Mouse (Mus musculus) midbrain, embryonic 12.5 days (tissue): ENCODE measurements around the gene Trim65. TPM values are rescaled to one million over a fixed set of nuclear protein-coding genes. Genes with fewer than 3 reads are reported as not detected.

ENCODE experiments used
- ATAC-seq: fragments of 200-750 bp; cut with Nextera tagmentation; 2 replicates; pipeline ENCODE4 v1.8.0; 2017; ENCODE audit warnings: low read depth, moderate TSS enrichment, moderate library complexity; ENCODE audit not compliant: low FRiP score
- H3K27ac ChIP-seq: fragments of 300-500 bp; sonication (generic); replicated peaks from 2 replicates; pipeline ENCODE4 v1.5.1; 2016; ENCODE audit warnings: mild to moderate bottlenecking
- H3K27me3 ChIP-seq: fragments of 300-500 bp; sonication (generic); 2 replicates; pipeline ENCODE4 v1.6.1; 2016; ENCODE audit warnings: mild to moderate bottlenecking
- H3K36me3 ChIP-seq: fragments of 300-500 bp; sonication (generic); 2 replicates; pipeline ENCODE4 v1.6.1; 2016
- H3K4me1 ChIP-seq: fragments of 300-500 bp; sonication (generic); 2 replicates; pipeline ENCODE4 v1.6.1; 2016
- H3K4me2 ChIP-seq: fragments of 300-500 bp; sonication (generic); replicated peaks from 2 replicates; pipeline ENCODE4 v1.6.1; 2016; ENCODE audit warnings: mild to moderate bottlenecking, moderate library complexity
- H3K4me3 ChIP-seq: fragments of 300-500 bp; sonication (generic); 2 replicates; pipeline ENCODE4 v1.5.1; 2016; ENCODE audit warnings: mild to moderate bottlenecking
- H3K9ac ChIP-seq: fragments of 300-500 bp; sonication (generic); replicated peaks from 2 replicates; pipeline ENCODE4 v1.6.1; 2016; ENCODE audit warnings: mild to moderate bottlenecking, moderate library complexity
- H3K9me3 ChIP-seq: fragments of 300-500 bp; sonication (generic); 2 replicates; pipeline ENCODE4 v1.6.1; 2016; ENCODE audit warnings: mild to moderate bottlenecking
- WGBS: fragments of 180-500 bp; shearing (Covaris S2); methylation state at CpG from one replicate; pipeline ENCODE4 v1.1.7; 2016; 5-methylcytosine and 5-hydroxymethylcytosine counted together
- polyA plus RNA-seq: library from polyadenylated mRNA; unstranded; fragments of >200 nt; fragmentation: Nextera tagmentation; extraction: Ambion mirVana; gene quantifications from 2 replicates; pipeline ENCODE4 v1.2.1, GENCODE M21; 2016

Gene Trim65
- polyA plus RNA-seq, 1 experiment from 2014 or later: 1.7 TPM

DNA sequence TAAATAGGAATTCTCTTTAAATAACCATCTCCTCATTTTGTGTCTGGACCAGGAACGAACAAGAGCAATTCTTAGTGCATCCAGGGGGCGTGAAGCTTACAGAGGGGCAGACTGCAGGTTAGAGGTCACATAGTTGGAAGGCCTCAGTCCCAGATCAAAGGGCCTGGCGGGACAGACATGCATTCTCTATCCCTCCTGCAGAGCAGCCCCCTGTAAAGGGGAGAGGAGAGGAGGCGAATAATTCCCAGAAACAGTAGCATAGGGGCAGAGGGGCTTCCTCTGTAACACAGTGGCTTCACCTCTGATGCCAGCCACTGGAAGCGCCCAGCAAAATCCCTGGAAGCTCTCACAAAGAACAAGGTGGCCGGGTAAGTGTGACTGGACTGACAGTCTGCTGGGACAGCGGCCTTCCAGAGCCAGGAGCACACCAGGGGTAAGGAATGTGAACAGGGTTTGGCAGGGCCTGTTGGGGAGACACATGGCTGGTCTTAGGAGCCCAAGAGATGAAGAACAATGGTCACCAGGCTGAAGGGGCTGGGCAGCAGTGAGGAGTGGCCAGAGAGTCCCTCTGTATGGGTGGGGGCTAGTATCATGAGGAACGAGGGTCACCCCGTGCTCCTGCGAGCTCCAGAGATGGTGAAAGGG lies 52.1 kb downstream of the Trim65 start:
- H3K9ac ChIP-seq: 0 out of 2 replicates have a peak overlapping the region, but pooled peaks have one; percentile 37
- peaks cover 16% of the 10 kb centered on the region for H3K4me1 ChIP-seq
- 14% methylated on average over 10 of the region's 10 CpGs for WGBS
- H3K36me3 ChIP-seq: peaks cover 49% of the 10 kb centered on the region
- no peaks in the 10 kb centered on the region for H3K9me3 ChIP-seq
- no peak for ATAC-seq
- H3K27me3 ChIP-seq: no peaks in the 10 kb centered on the region
- H3K4me3 ChIP-seq: no peak overlapping the region
- H3K4me2 ChIP-seq: peak overlapping the region; percentile 55; the same call in 1 of the 2 replicates
- H3K27ac ChIP-seq: peak overlapping the region; percentile 61

DNA sequence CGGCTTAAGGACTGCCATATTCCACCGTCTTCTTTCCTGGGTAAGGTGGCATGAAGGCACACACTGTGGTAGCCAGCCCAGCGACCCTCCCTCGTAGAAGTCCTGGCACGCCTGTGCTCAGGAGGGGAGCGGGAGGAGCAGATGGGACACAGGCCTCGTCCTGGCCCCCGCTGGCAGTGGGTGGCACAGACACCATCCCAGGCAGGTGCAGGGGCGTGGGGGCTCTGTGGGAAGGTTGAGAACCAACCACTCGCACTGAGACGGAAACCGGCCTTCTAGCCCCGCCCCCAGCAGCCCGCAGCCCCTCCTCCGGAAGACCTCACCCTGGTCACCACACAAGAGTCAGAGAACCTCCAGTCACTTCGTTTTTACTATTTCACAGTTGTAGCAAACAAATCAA lies 52.7 kb downstream of the Trim65 start:
- 0 out of 2 replicates have a peak, but pooled peaks have one; percentile 50 for ATAC-seq
- Histone ChIP-seq H3K27me3 (no peaks in the 10 kb centered on the region), H3K36me3 (peaks cover 43% of the 10 kb centered on the region), H3K27ac (peak overlapping the region; percentile 43), H3K4me2 (peak overlapping the region; percentile 55), H3K9me3 (no peaks in the 10 kb centered on the region), H3K4me3 (peak overlapping the region; percentile 32), H3K9ac (peak overlapping the region; percentile 37; the same call in 1 of the 2 replicates), H3K4me1 (peaks cover 16% of the 10 kb centered on the region)
- WGBS: 10% methylated on average over 16 of the region's 16 CpGs

DNA sequence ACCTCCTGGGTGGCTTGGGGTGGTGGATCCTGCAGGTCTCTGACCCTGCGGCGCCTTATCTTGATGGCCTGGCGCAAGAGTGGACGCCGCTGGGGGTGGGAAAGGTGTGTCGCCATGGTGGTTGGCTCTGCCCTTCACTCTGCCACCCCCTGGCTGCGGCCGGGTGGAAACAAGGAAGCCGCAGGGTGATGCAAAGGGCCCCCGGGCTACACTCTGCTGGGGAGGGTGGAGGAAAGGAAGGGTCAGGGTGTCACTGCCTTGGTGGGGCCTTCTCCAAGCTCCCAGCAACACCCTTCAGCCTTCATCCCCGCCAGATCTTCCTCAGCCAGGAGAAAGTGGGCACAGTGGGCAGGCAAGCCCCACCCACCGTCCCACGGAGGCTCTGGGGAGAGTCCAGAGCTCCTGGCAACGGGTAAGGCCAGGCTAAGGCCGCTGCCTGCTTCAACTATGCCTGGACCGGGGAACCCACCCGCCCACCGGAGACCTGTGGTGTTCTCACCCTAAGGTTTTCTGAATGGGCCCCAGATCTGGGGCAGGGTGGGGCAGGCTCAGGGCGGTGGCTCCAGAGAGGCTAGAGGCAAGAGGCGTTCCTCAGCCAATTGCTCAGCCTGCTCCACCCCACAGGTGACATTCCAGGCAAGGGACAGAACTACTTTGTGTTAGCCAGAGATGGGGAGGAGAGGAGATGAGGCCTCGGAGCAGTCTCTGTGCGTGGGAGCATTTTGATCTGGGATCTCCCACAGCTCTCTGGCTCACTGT lies 53.3 kb downstream of the Trim65 start, which contains the start of gene Unc13d:
Gene Unc13d (minus strand): TSS at position 516 of the 759 bp plus-strand sequence.
- Histone ChIP-seq H3K27me3 (no peaks in the 10 kb centered on the region), H3K4me3 (peak within 1 kb of the TSS; percentile 32), H3K9me3 (no peaks in the 10 kb centered on the region), H3K9ac (peak within 1 kb of the TSS; percentile 37; the same call in 1 of the 2 replicates), H3K27ac (peak within 1 kb of the TSS; percentile 61), H3K36me3 (peaks cover 39% of the 10 kb centered on the region), H3K4me2 (peak within 1 kb of the TSS; percentile 55), H3K4me1 (peaks cover 16% of the 10 kb centered on the region)
- no peak for ATAC-seq
- WGBS: 72% methylated on average over 22 of the region's 22 CpGs

DNA sequence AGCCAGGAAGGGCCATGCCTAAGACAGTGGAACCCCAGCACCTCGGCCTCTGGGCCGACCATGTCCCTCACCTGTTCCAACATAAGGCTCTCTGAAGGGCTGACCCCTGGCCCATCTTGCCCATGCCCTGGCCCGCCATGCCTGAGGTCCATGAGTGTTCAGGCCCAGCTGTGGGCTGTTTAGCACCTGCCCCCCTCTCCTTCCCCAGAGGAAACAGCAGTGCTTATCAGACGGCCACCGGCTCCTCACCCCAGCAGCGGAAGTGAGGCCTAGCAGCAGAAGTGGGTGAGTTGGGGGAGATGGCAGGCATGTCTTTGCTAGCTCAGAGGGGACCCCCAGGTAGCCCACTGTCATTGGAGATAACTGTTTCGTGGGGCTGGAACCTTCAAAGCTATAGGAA lies 54.1 kb downstream of the Trim65 start:
- 87% methylated on average over 7 of the region's 7 CpGs for WGBS
- Histone ChIP-seq H3K9me3 (no peaks in the 10 kb centered on the region), H3K27ac (no peak overlapping the region), H3K4me3 (no peak overlapping the region), H3K36me3 (peaks cover 32% of the 10 kb centered on the region), H3K27me3 (no peaks in the 10 kb centered on the region), H3K4me2 (no peak overlapping the region), H3K4me1 (peaks cover 16% of the 10 kb centered on the region), H3K9ac (no peak overlapping the region)
- ATAC-seq: no peak

DNA sequence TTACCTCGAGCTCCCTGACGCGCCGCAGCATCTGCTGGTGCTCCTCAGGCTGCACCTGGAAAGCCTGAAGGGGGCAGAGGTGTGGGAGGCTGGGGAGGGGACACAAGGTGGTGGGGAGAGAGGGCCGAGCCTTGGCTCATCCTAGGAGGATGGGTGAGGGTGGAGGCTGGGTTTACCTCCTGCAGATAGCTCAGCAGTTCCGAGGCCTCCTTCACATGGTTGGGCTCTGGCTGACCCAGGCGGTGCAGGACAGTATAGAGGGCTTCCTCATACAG lies 54.7 kb downstream of the Trim65 start:
- Histone ChIP-seq H3K36me3 (peaks cover 25% of the 10 kb centered on the region), H3K4me3 (no peak overlapping the region), H3K9ac (no peak overlapping the region), H3K4me2 (no peak overlapping the region), H3K27ac (no peak overlapping the region), H3K27me3 (no peaks in the 10 kb centered on the region), H3K9me3 (no peaks in the 10 kb centered on the region), H3K4me1 (peaks cover 16% of the 10 kb centered on the region)
- 62% methylated on average over 7 of the region's 7 CpGs for WGBS
- ATAC-seq: no peak

DNA sequence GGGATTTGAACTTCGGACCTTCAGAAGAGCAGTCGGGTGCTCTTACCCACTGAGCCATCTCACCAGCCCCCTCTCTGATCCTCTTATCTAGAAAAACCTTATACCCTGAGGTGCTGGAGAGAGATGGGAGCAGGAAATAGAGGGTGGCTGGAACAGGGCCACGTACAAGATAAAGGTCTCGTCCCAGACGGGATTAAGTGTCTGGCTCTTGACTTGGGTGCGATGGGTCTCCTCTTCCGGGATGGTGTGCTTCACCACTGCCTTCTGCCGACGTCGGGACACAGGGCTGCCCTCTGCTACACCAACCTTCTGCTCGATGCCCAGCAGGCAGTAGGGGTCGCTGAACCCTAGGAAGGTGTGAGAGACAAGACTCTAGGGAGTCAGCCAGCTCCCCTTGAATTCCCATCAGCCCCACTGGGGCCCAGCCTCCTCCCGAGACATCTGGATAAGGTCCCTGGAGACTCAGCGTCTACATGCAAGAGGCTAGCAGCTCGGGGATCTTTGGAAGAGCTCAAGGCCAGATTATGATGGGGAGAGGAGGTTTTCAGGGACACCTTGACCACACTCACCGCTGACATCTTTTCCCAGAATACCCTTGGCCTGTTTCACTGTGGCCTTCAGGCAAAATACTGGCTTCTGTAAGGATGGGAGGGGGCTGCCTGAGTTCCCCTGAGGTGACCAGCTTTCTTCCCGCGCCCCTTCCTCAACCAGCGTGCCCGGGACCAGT lies 55.2 kb downstream of the Trim65 start:
- WGBS: 62% methylated on average over 20 of the region's 20 CpGs
- no peak overlapping the region for H3K4me3 ChIP-seq
- no peak overlapping the region for H3K4me2 ChIP-seq
- peaks cover 20% of the 10 kb centered on the region for H3K36me3 ChIP-seq
- no peak for ATAC-seq
- H3K27ac ChIP-seq: no peak overlapping the region
- H3K9me3 ChIP-seq: no peaks in the 10 kb centered on the region
- peaks cover 16% of the 10 kb centered on the region for H3K4me1 ChIP-seq
- H3K27me3 ChIP-seq: no peaks in the 10 kb centered on the region
- no peak overlapping the region for H3K9ac ChIP-seq

DNA sequence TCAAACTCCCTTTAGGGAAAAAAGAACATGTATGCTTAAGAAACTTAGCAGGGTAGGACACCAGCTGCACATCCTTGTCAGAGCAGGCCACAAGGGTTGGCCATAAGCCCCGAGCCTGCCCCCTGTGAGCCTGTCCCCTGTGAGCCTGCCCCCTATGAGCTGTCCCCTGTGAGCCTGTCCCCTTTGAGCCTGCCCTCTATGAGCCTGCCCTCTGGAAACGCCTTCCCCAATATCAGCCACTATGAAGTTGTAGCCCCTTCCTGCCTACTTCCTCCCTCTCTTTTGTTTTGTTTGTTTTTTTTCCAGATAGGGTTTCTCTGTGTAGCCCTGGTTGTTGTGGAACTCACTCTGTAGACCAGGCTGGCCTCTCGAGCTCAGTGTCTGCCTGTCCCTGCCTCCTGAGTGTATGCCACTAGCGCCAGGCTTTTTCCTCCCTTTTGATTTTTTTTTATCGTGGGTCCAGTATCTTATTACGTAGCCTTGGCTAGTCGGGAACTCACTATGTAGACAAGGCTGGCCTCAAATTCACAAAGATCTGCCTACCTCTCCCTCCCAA lies 56.4 kb downstream of the Trim65 start:
- Histone ChIP-seq H3K36me3 (peaks cover 8% of the 10 kb centered on the region), H3K9me3 (no peaks in the 10 kb centered on the region), H3K4me3 (no peak overlapping the region), H3K27ac (no peak overlapping the region), H3K4me2 (no peak overlapping the region), H3K27me3 (no peaks in the 10 kb centered on the region; the same call in 1 of the 2 replicates), H3K4me1 (peaks cover 16% of the 10 kb centered on the region), H3K9ac (no peak overlapping the region)
- ATAC-seq: no peak
- 71% methylated on average over 7 of the region's 7 CpGs for WGBS

DNA sequence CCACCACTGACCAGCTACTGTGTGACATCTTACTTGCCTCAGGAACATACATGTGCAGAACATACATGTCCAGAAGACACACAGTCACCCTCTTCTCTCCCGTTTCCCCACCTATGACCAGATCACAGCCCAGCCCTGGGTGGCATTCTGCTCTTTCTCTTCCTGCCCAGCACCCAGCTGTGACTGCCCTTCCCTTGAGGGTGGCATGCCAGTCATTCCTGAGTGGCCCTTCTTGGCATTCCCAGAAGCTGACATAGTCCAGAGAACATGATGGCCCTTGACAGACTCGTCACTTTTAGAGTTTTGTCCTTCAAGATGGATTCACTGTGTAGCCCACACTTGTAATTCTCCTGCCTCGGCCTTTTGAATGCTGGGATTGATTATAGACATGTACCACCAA lies 58.3 kb downstream of the Trim65 start:
- WGBS: 83% methylated on average over 3 of the region's 3 CpGs

More for the DNA sequence above, 58.3 kb downstream of the Trim65 start:
- H3K36me3 ChIP-seq: no peaks in the 10 kb centered on the region
- H3K4me3 ChIP-seq: no peak overlapping the region
- no peak for ATAC-seq
- no peak overlapping the region for H3K27ac ChIP-seq
- no peak overlapping the region for H3K4me2 ChIP-seq
- H3K9me3 ChIP-seq: no peaks in the 10 kb centered on the region
- H3K9ac ChIP-seq: no peak overlapping the region
- H3K4me1 ChIP-seq: peaks cover under 1% of the 10 kb centered on the region; the same call in 1 of the 2 replicates
- H3K27me3 ChIP-seq: no peaks in the 10 kb centered on the region; the same call in 1 of the 2 replicates

Other genes starting within 250 kb of the Trim65 start
- 0.88 and 0.98 TPM in 2 replicates for gene Smim5, start 231.2 kb downstream of the Trim65 start, polyA plus RNA-seq
- 0.98 and 1.2 TPM in 2 replicates for gene Smim6, start 219.1 kb downstream of the Trim65 start, polyA plus RNA-seq
- gene Sap30bp, start 197.8 kb downstream of the Trim65 start, polyA plus RNA-seq: 55.9 and 61.8 TPM in 2 replicates
- gene Recql5, start 197.7 kb downstream of the Trim65 start, polyA plus RNA-seq: 29.9 and 30.1 TPM in 2 replicates
- gene Itgb4, start 156.4 kb downstream of the Trim65 start, polyA plus RNA-seq: 0.59 and 1.3 TPM in 2 replicates
- 75.3 and 92.6 TPM in 2 replicates for gene Galk1, start 118.4 kb downstream of the Trim65 start, polyA plus RNA-seq
- gene H3f3b, start 103.2 kb downstream of the Trim65 start, polyA plus RNA-seq: 2,249 and 2,254 TPM in 2 replicates
- 50.3 and 51.5 TPM in 2 replicates for gene Unk, start 100.8 kb downstream of the Trim65 start, polyA plus RNA-seq
- 0.92 and 1.3 TPM in 2 replicates for gene Unc13d, start 53.2 kb downstream of the Trim65 start, polyA plus RNA-seq
- 92.4 and 102 TPM in 2 replicates for gene Wbp2, start 44.1 kb downstream of the Trim65 start, polyA plus RNA-seq
- 4.0 and 4.7 TPM in 2 replicates for gene Trim47, start 3.9 kb downstream of the Trim65 start, polyA plus RNA-seq
- 82.3 and 84.4 TPM in 2 replicates for gene Mrpl38, start 7.7 kb upstream of the Trim65 start, polyA plus RNA-seq
- gene Fbf1, start 37.0 kb upstream of the Trim65 start, polyA plus RNA-seq: 80.2 and 85.9 TPM in 2 replicates
- 50.4 and 60.0 TPM in 2 replicates for gene Ten1, start 67.7 kb upstream of the Trim65 start, polyA plus RNA-seq
- 37.9 and 42.6 TPM in 2 replicates for gene Acox1, start 67.9 kb upstream of the Trim65 start, polyA plus RNA-seq
- gene Evpl, start 106.9 kb upstream of the Trim65 start, polyA plus RNA-seq: 0.75 and 1.1 TPM in 2 replicates
- gene Srp68, start 143.1 kb upstream of the Trim65 start, polyA plus RNA-seq: 84.2 and 85.6 TPM in 2 replicates
- 0.21 and 0.24 TPM in 2 replicates for gene Galr2, start 149.8 kb upstream of the Trim65 start, polyA plus RNA-seq
- 83.4 and 83.5 TPM in 2 replicates for gene Exoc7, start 176.1 kb upstream of the Trim65 start, polyA plus RNA-seq
- 9.8 and 10.5 TPM in 2 replicates for gene Foxj1, start 204.3 kb upstream of the Trim65 start, polyA plus RNA-seq